Mouse (Mus musculus) intestine, embryonic 14.5 days (tissue): Measurements from ENCODE around the gene Paqr9. TPM values are rescaled to one million over a fixed set of nuclear protein-coding genes. Genes with fewer than 3 reads are reported as not detected.

ENCODE experiments used
- ATAC-seq: fragments of 200-750 bp; cut with Nextera tagmentation; replicated peaks from 2 replicates; pipeline ENCODE4 v1.8.0; 2017; ENCODE audit warnings: low read depth, moderate number of reproducible peaks, moderate TSS enrichment, moderate library complexity; ENCODE audit not compliant: low FRiP score, low TSS enrichment
- DNase-seq: peaks from one replicate; pipeline ENCODE4 v3.0.0-alpha.2; 2018; ENCODE audit warnings: low spot score
- H3K27ac ChIP-seq: fragments of 300-500 bp; sonication (generic); 2 replicates; pipeline ENCODE4 v1.5.1; 2014; ENCODE audit warnings: low read depth, mild to moderate bottlenecking, control low read depth
- H3K27me3 ChIP-seq: fragments of 300-500 bp; sonication (generic); replicated peaks from 2 replicates; pipeline ENCODE4 v1.6.1; 2014; ENCODE audit warnings: low read length, control low read depth; ENCODE audit not compliant: control insufficient read depth, insufficient read depth
- H3K36me3 ChIP-seq: fragments of 300-500 bp; sonication (generic); 2 replicates; pipeline ENCODE4 v1.6.1; 2014; ENCODE audit warnings: low read length, control low read depth; ENCODE audit not compliant: control insufficient read depth, insufficient read depth
- H3K4me1 ChIP-seq: fragments of 300-500 bp; sonication (generic); replicated peaks from 2 replicates; pipeline ENCODE4 v1.6.1; 2014; ENCODE audit warnings: low read length, control low read depth, mixed read lengths; ENCODE audit not compliant: control insufficient read depth, insufficient read depth
- H3K4me2 ChIP-seq: fragments of 300-500 bp; sonication (generic); 2 replicates; pipeline ENCODE4 v1.6.1; 2014; ENCODE audit warnings: low read length
- H3K4me3 ChIP-seq: fragments of 300-500 bp; sonication (generic); 2 replicates; pipeline ENCODE4 v1.5.1; 2014; ENCODE audit warnings: low read depth, low read length, control low read depth, mixed read lengths
- H3K9ac ChIP-seq: fragments of 300-500 bp; sonication (generic); 2 replicates; pipeline ENCODE4 v1.6.1; 2014; ENCODE audit warnings: mild to moderate bottlenecking, low read length
- H3K9me3 ChIP-seq: fragments of 300-500 bp; sonication (generic); 2 replicates; pipeline ENCODE4 v1.6.1; 2016; ENCODE audit warnings: low read length, control low read depth; ENCODE audit not compliant: control insufficient read depth
- WGBS: fragments of 180-500 bp; shearing (Covaris S2); extraction: QIAGEN DNeasy Blood & Tissue Kit; methylation state at CpG from one replicate; pipeline ENCODE4 v1.1.7; 2014; 5-methylcytosine and 5-hydroxymethylcytosine counted together
- polyA plus RNA-seq: library from polyadenylated mRNA; unstranded; fragments of >200 nt; fragmentation: Nextera tagmentation; extraction: Ambion mirVana; gene quantifications from 2 replicates; pipeline ENCODE4 v1.2.1, GENCODE M21; 2014

Gene Paqr9
- polyA plus RNA-seq, 1 experiment from 2014 or later, result 0.11 TPM

DNA sequence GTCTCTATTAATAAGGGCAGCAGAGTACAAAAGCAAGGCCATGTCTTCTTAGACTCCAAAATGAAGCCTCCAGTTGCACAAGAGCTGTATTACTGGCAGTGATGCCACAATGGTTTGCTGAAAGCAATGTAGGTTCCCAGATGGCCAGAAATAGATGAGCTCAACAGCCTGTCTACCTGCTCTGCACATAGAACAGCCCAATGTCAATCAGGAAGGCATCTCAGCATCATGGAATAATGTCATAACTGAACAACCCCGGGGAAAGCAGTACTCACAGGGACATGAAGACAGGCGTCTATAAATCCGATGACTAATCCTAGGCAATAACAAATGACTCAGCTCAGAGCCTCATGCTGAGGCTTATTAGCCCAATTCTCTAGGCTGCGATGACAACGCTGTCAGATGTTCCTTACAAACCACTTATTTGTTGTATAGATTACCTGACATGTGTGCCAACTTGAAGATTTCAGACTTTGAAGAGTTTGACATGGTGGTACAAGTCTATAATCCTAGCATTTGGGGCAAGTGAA lies 19.0 kb downstream of the Paqr9 start:
- Histone ChIP-seq H3K4me3 (no peak overlapping the region), H3K9ac (no peak overlapping the region), H3K27me3 (peaks cover 9% of the 10 kb centered on the region), H3K4me1 (0 out of 2 replicates have a peak, but pooled peaks cover 3% of the 10 kb centered on the region), H3K27ac (no peak overlapping the region), H3K36me3 (no peaks in the 10 kb centered on the region), H3K4me2 (no peak overlapping the region), H3K9me3 (no peaks in the 10 kb centered on the region)
- ATAC-seq (no peak), DNase-seq (no peak)
- 81% methylated on average over 5 of the region's 5 CpGs for WGBS

DNA sequence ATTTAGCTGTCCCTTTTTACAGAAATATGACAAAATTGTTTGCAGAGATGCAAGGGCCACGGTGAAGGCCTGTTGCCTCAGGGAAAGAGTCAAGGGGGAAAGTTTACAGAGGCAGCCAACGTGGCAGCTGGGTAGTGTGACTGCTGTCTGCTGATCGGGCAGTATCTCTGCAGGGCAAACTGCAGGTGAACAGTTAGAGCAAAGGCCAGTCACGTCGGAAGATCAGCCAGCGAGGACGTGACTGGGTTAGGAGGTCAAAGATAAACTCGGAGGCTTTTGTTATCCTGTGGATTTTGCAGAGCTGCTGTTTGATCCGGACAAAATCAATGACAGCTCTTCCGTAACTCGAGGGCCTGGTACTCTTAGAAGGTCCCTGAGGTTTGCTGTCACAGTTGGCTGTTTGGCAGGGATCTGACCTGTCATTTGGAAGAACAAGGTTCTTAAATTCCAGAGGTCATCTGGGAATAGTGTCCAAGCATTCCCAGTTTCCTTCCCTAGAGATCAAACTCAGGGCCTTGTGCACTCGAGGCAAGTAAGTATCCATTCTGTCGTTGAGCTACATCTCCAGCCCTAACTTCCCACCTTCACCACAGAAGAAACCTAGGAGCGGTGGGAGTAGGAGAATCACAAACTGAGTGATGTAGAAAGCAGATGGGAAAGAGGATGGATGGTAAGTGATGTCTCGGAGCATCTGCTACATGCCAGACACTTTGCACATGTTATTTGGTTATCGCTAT lies 21.7 kb downstream of the Paqr9 start:
- Histone ChIP-seq H3K36me3 (no peaks in the 10 kb centered on the region), H3K4me2 (no peak overlapping the region), H3K9me3 (no peaks in the 10 kb centered on the region), H3K27ac (no peak overlapping the region), H3K4me1 (0 out of 2 replicates have a peak, but pooled peaks cover 3% of the 10 kb centered on the region), H3K4me3 (no peak overlapping the region), H3K9ac (no peak overlapping the region), H3K27me3 (peaks cover 15% of the 10 kb centered on the region)
- 49% methylated on average over 16 of the region's 16 CpGs for WGBS
- no peak for ATAC-seq
- DNase-seq, result no peak

DNA sequence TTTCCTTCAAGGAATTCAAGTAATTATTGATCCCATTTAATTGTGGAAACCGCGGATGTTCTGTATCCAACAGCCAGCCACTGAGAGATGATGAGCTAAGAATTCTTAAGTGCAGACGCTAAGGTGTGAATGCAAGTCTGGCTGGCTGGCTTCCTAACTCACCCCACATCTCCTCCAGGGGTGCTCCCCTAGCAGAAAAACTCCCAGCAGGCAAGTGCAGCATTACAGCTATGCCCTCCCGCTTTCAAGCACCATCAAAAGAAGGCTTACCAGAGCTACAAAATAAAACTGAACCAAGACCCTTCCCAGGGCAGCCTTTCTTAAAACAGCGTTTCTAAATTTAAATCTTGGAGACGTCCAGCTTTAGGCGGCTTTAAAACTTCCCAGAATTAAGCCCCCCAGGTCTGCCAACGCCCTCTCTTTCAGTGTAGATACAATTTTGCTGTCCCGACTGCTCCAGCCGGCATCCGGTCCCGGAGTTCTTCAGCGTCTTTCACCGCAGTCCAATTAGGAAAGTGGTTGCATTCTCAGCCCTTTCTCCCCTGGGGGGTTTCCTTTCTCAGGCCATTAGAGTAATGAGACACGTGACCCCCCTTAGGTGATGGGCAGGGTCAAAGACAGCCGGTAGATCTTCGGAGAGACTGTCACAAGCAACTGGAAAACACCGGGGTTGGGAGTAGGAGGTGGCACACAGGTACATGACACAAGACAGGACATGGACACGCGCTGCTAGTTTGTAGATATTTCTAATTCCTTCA lies 22.5 kb downstream of the Paqr9 start:
- H3K27ac ChIP-seq, result no peak overlapping the region
- no peak for ATAC-seq

DNA sequence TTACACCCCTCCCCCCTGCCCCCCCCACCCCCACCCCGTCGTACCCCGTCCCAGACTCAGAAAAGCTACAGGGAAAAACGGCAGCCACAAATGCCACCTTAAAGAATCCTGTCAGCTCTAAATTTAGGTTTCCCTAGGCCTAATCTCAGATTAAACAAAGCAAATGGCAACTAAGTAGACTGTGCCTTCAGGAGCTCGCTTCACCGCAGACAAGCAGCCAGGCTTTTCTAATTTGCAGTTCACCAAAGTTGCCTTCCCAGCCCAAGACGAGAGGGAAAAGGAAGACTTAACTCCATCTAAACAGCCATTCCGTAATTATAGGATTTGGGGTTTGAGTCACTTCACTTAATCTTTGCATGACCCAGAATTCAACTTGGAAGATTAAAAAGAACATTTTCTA lies 23.1 kb downstream of the Paqr9 start:
- DNase-seq (no peak), ATAC-seq (no peak)
- Histone ChIP-seq H3K4me3 (no peak overlapping the region), H3K27ac (no peak overlapping the region), H3K27me3 (peaks cover 15% of the 10 kb centered on the region), H3K9me3 (no peaks in the 10 kb centered on the region), H3K9ac (no peak overlapping the region), H3K4me2 (no peak overlapping the region), H3K4me1 (0 out of 2 replicates have a peak, but pooled peaks cover 3% of the 10 kb centered on the region), H3K36me3 (no peaks in the 10 kb centered on the region)
- WGBS, result 16% methylated on average over 8 of the region's 8 CpGs

More for the DNA sequence above, 22.5 kb downstream of the Paqr9 start:
- no peaks in the 10 kb centered on the region for H3K9me3 ChIP-seq
- 11% methylated on average over 20 of the region's 20 CpGs for WGBS
- peak; percentile 61 for DNase-seq
- H3K4me1 ChIP-seq, result 0 out of 2 replicates have a peak, but pooled peaks cover 3% of the 10 kb centered on the region
- H3K36me3 ChIP-seq, result no peaks in the 10 kb centered on the region
- H3K27me3 ChIP-seq, result peaks cover 15% of the 10 kb centered on the region
- H3K9ac ChIP-seq, result no peak overlapping the region
- H3K4me2 ChIP-seq, result peak overlapping the region; percentile 39
- H3K4me3 ChIP-seq, result peak overlapping the region; percentile 20; the same call in 1 of the 2 replicates

DNA sequence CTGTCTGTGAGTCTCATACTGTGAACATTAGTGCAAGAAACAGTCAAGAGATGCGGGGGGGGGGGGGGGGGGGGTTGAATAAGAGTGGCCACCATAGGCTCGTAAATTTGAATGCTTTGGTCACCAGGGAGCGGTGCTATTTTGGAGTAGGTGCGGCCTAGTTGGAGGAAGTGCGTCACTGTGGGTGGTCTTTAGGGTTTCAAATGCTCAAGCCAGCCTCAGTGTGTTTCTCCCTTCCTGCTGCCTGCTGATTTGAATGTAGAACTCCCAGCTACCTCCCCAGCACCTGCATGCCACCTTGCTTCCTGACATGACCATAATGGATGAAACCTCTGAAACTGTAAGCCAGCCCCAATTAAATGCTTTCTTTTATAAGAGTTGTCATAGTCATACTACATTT lies 26.6 kb downstream of the Paqr9 start:
- WGBS, result 89% methylated on average over 5 of the region's 5 CpGs
- Histone ChIP-seq H3K27ac (no peak overlapping the region), H3K9ac (no peak overlapping the region), H3K36me3 (no peaks in the 10 kb centered on the region), H3K4me1 (0 out of 2 replicates have a peak, but pooled peaks cover 3% of the 10 kb centered on the region), H3K27me3 (peaks cover 15% of the 10 kb centered on the region), H3K9me3 (no peaks in the 10 kb centered on the region), H3K4me2 (no peak overlapping the region), H3K4me3 (no peak overlapping the region)
- no peak for ATAC-seq
- DNase-seq, result no peak

DNA sequence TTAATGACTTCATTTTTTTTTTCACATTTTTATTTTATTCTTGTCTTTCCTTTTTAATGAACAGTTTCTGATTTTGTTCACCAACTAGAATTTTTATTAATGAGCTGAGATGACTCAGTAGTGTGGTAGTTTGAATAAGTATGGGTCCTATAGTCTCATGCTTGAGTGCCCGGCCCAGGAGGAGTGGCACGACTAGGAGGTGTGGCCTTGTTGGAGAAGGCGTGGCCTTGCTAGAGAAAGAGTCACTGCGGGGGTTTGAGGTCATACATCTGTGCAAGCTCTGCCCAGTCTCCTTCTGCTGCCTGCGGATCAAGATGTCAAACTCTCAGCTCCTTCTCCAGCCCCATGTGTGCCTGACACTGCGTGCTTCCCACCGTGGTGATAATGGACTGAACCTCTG lies 28.6 kb downstream of the Paqr9 start:
- no peak for ATAC-seq
- H3K36me3 ChIP-seq, result no peaks in the 10 kb centered on the region

DNA sequence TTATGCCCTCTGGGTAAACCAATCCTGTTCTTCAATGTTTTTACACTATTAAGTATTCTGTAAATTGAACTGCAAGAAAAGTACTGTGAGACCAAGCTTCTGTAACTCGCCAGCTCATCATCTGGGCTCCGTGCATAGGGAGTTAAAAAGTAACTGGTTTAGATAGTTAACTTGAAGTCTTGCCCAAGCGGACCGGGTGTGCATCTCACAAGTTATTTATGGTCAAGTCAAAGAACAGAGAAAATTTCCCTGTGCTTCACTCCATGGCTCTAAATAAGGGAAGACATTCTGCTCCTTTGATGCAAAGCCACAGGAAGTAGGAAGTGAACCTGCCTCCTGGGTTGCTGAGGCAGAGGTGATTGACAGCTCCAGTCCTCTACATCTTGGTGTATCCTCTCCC lies 34.8 kb downstream of the Paqr9 start:
- peaks cover 6% of the 10 kb centered on the region; the same call in 1 of the 2 replicates for H3K4me1 ChIP-seq
- H3K27me3 ChIP-seq, result no peaks in the 10 kb centered on the region
- ATAC-seq, result no peak
- DNase-seq, result no peak
- WGBS, result 77% methylated on average over 4 of the region's 4 CpGs
- H3K4me2 ChIP-seq, result no peak overlapping the region
- H3K36me3 ChIP-seq, result no peaks in the 10 kb centered on the region
- H3K9ac ChIP-seq, result no peak overlapping the region
- no peak overlapping the region for H3K27ac ChIP-seq
- no peaks in the 10 kb centered on the region for H3K9me3 ChIP-seq
- H3K4me3 ChIP-seq, result no peak overlapping the region

More for the DNA sequence above, 28.6 kb downstream of the Paqr9 start:
- Histone ChIP-seq H3K4me1 (no peaks in the 10 kb centered on the region), H3K27me3 (peaks cover 6% of the 10 kb centered on the region; the same call in 1 of the 2 replicates), H3K27ac (no peak overlapping the region), H3K4me3 (no peak overlapping the region), H3K4me2 (no peak overlapping the region), H3K9ac (no peak overlapping the region), H3K9me3 (no peaks in the 10 kb centered on the region)
- WGBS, result 83% methylated on average over 7 of the region's 7 CpGs
- no peak for DNase-seq

DNA sequence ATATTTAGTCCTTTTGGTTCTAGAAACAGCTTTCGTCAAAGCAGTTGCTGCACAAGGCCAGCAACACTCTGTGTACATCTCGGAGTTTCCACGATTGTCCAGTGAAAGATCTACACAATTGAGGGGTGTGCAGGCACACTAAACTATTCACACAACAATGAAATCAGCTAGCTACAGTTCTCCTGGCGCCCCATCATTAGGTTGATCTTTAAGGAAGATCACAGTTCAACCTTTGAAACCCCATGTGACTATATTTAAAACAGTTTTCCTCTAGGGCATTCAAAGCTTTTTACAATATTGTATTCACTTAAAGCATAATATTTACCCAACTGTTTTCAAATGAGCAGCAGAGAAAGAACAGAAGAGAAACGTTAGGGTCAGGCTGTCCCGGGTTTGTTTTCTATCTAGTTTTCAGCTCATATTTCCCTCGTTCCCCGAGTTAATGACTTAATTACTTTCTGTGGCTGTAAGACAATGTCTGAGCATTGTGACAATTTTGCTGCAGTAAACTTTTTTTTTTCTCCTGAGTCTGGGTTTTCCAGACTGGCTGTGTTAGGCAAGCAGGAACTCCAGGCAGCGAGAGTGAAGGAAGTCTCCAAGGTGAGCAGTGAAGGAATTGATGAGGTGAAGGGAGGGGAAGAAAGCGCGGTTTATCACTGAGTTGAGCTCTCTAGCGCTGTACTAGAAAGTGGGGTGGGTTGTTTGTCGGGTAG lies 38.2 kb downstream of the Paqr9 start:
- Histone ChIP-seq H3K4me3 (peak overlapping the region; percentile 15; the same call in 1 of the 2 replicates), H3K9me3 (no peaks in the 10 kb centered on the region), H3K27me3 (no peaks in the 10 kb centered on the region), H3K36me3 (no peaks in the 10 kb centered on the region), H3K4me2 (peak overlapping the region; percentile 48), H3K9ac (no peak overlapping the region), H3K27ac (no peak overlapping the region), H3K4me1 (peaks cover 6% of the 10 kb centered on the region; the same call in 1 of the 2 replicates)
- 32% methylated on average over 13 of the region's 13 CpGs for WGBS
- DNase-seq (no peak), ATAC-seq (0 out of 2 replicates have a peak, but pooled peaks have one; percentile 27)
